ENCODE assay signal across 10 mouse cellular contexts in genomic region chr5:47979371-47979770, GRCm38 (mm10). TPM values are rescaled to one million over a fixed set of nuclear protein-coding genes. Genes with fewer than 3 reads are reported as not detected.
DNase-seq lines count a peak whose midpoint lies in the region; ATAC-seq and TF ChIP-seq lines count a peak whose summit lies in the region.
"Had no signal": no experiment of that assay in that cellular context is flagged by ENCODE, and none has a peak within 500 bp of the region (broad histone marks: within the 10 kb centered on the region; RNA-seq: fewer than 3 reads in every experiment).

No protein-coding gene starts in this region.

- WGBS in cerebellum, adult 2 months: 40% methylated on average over 4 of the region's 4 CpGs

- peak; percentile 31; the same call in 1 of the 2 replicates for TF ChIP-seq CTCF in cerebellum, adult 2 months (IDR thresholded peaks at IDR 0.05; ENCODE audit: borderline replicate concordance, insufficient read depth, low read depth, low read length)
- peak; percentile 21; the same call in 1 of the 2 replicates for TF ChIP-seq CTCF in G1E (IDR thresholded peaks at IDR 0.05; ENCODE audit: low read depth, low read length)

- TF ChIP-seq POLR2A in cerebellum, adult 2 months (IDR thresholded peaks at IDR 0.05; ENCODE audit: borderline replicate concordance, insufficient read depth, low read length): no peak

- no peaks in the 10 kb centered on the region for H3K36me3 ChIP-seq in G1E (replicated peaks)

- no peak overlapping the region for H3K27ac ChIP-seq in cerebellum, adult 2 months (ENCODE audit: insufficient read depth, low read length)

- H3K27me3 ChIP-seq in cerebellum, adult 2 months (ENCODE audit: control insufficient read depth, insufficient read depth, low read length): no peaks in the 10 kb centered on the region; the same call in 1 of the 2 replicates
- peaks cover 14% of the 10 kb centered on the region; the same call in 1 of the 2 replicates for H3K27me3 ChIP-seq in G1E (ENCODE audit: insufficient read depth, low read length)

- H3K4me1 ChIP-seq in cerebellum, adult 2 months (ENCODE audit: control insufficient read depth, insufficient read depth, low read length): 0 out of 2 replicates have a peak, but pooled peaks cover 4% of the 10 kb centered on the region
- peaks cover 10% of the 10 kb centered on the region for H3K4me1 ChIP-seq in G1E (ENCODE audit: insufficient read depth, low read depth, low read length)

- no peak for DNase-seq in cerebellum, adult 2 months
- DNase-seq in cerebellum, adult 18-20 months: no peak
- peak; percentile 12 to 34 for DNase-seq in kidney, postnatal 4 days
- no peak for DNase-seq in kidney, adult 11 months
- no peak for DNase-seq in G1E (ENCODE audit: low spot score)
- no peak for DNase-seq in ovary, postnatal 14 days (ENCODE audit: low spot score)
- no peak for DNase-seq in frontal cortex, postnatal 10 days (ENCODE audit: low spot score in 2 of 2)
- DNase-seq: gastrocnemius, postnatal 36 days; thymus, postnatal 36 days had no signal

- no peak overlapping the region for H3K4me3 ChIP-seq in cerebellum, adult 2 months (replicated peaks; ENCODE audit: insufficient read depth, low read depth, low read length)
- H3K4me3 ChIP-seq in G1E (ENCODE audit: low read depth, low read length): no peak overlapping the region

- no peaks in the 10 kb centered on the region for H3K9me3 ChIP-seq in G1E (replicated peaks)

- ATAC-seq in G1E (ENCODE audit: extremely low read depth, insufficient number of reproducible peaks, low FRiP score, poor library complexity, severe bottlenecking): no peak
- ATAC-seq in hematopoietic stem cell, adult 5-6 weeks (replicated peaks in 1 of 2; ENCODE audit: insufficient read depth in 1 of 2, low FRiP score in 2 of 2, low TSS enrichment in 1 of 2, low read depth in 1 of 2, poor library complexity in 2 of 2, severe bottlenecking in 2 of 2): peak; percentile 71 to 77

RNA-seq across cellular contexts. Expression of gene Slit2, which starts 3.6 kb away (rescaled TPM):
- 5.9 and 6.0 TPM in 2 replicates for polyA plus RNA-seq in cerebellum, adult 2 months (2012; rRNA removed)
- not detected in 2 replicates for total RNA-seq in G1E (2014; fragmentation: Nextera tagmentation)
- total RNA-seq in G1E (2017): 0.27 and 0.64 TPM in 2 replicates
- not detected in 2 replicates for polyA plus RNA-seq in G1E (2012)
- total RNA-seq in hematopoietic stem cell, adult 5-6 weeks (2017): 0.75 and 0.84 TPM in 2 replicates

Comparison
In these comparisons a context has a peak if more than half of its experiments do, and no peak if none do; other contexts are left out.
1. DNase-seq: peak in kidney, postnatal 4 days (2 of 2); none in cerebellum, adult 2 months (0 of 2), cerebellum, adult 18-20 months (0 of 2), kidney, adult 11 months (single experiment), G1E (single experiment), ovary, postnatal 14 days (single experiment) and frontal cortex, postnatal 10 days (0 of 2).